Mouse (Mus musculus) cerebellum, adult 2 months (tissue): Measurements from ENCODE around the gene Clpp. TPM values are rescaled to one million over a fixed set of nuclear protein-coding genes. Genes with fewer than 3 reads are reported as not detected.
A peak's percentile ranks its signal among the peaks of the same experiment; 100 is the strongest.

Experiments used
- DNase-seq, 2 experiments: peaks; one replicate each; pipeline ENCODE4 v3.0.0; 2021
- H3K27ac ChIP-seq: fragments of 200-500 bp; 2 replicates; pipeline ENCODE4 v1.5.1; 2012; ENCODE audit warnings: low read length, control low read depth, inconsistent platforms; ENCODE audit not compliant: insufficient read depth
- H3K27me3 ChIP-seq: fragments of 200-500 bp; 2 replicates; pipeline ENCODE4 v1.6.1; 2012; ENCODE audit warnings: inconsistent platforms, mild to moderate bottlenecking, low read length, moderate library complexity; ENCODE audit not compliant: control insufficient read depth, insufficient read depth
- H3K4me1 ChIP-seq: fragments of 200-500 bp; 2 replicates; pipeline ENCODE4 v1.6.1; 2011; ENCODE audit warnings: low read length; ENCODE audit not compliant: control insufficient read depth, insufficient read depth
- H3K4me3 ChIP-seq: fragments of 200-500 bp; replicated peaks from 2 replicates; pipeline ENCODE3; 2011; ENCODE audit warnings: mild to moderate bottlenecking, low read depth, low read length, control low read depth; ENCODE audit not compliant: insufficient read depth
- CTCF ChIP-seq: fragments of 200-500 bp; IDR thresholded peaks from 2 replicates; pipeline ENCODE4 v1.5.1; 2011; ENCODE audit warnings: low read depth, mild to moderate bottlenecking, control low read depth, low read length, moderate library complexity, borderline replicate concordance; ENCODE audit not compliant: insufficient read depth
- POLR2A ChIP-seq: fragments of 200-500 bp; IDR thresholded peaks from 2 replicates; pipeline ENCODE4 v1.6.1; 2011; ENCODE audit warnings: low read length, control low read depth, borderline replicate concordance; ENCODE audit not compliant: insufficient read depth
- whole genome bisulfite sequencing: fragments of 180-500 bp; shearing (Covaris S2); methylation state at CpG from one replicate; pipeline ENCODE4 v1.1.7; 2018; 5-methylcytosine and 5-hydroxymethylcytosine counted together
- polyA plus RNA-seq: library from polyadenylated mRNA; depleted of rRNA; stranded (reverse); fragments of >200 nt; gene quantifications from 2 replicates; pipeline ENCODE4 v1.2.3, GENCODE M21; 2012

The Clpp gene
- polyA plus RNA-seq, 1 experiment = 167 TPM

DNA sequence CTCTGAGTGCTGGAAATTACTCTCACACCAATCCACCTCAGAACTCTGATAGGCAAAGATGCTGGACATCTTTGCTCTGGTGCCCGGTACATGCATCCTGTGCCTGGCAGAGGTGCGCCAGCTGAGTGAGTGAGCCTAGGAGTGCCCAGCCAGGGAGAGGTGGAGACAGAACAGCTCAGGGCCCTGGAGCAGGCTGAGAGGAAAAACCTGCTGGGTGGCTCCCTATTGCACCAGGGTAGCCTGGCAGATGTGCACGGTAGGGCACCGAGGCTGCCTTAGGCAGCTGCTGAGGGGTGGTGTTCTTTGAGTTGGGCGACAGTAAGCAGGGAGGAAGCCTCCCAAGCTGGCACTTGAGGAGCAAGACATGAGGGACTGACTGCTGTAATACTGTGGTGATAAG is 8.1 kb upstream of the Clpp start, which contains the start of gene Acer1:
Acer1 (minus strand) TSS at position 114 of the 400 bp plus-strand sequence.
- Histone ChIP-seq H3K27ac (no peak within 1 kb of the TSS), H3K4me1 (no peaks in the 10 kb centered on the region), H3K4me3 (no peak within 1 kb of the TSS), H3K27me3 (no peaks in the 10 kb centered on the region)
- WGBS = 72% methylated on average over 5 of the region's 5 CpGs
- TF ChIP-seq CTCF (no peak), POLR2A (no peak)
- no peak for DNase-seq

- Histone ChIP-seq H3K27me3 (no peaks in the 10 kb centered on the region), H3K4me1 (no peaks in the 10 kb centered on the region), H3K27ac (no peak overlapping the region), H3K4me3 (no peak overlapping the region)
- DNase-seq = no peak
- 82% methylated on average over 9 of the region's 9 CpGs for WGBS
- TF ChIP-seq POLR2A = no peak
- no peak for TF ChIP-seq CTCF
Measured at GRCm38 (mm10) chr17:56984886-56985285, 5.2 kb upstream of the Clpp start.

DNA sequence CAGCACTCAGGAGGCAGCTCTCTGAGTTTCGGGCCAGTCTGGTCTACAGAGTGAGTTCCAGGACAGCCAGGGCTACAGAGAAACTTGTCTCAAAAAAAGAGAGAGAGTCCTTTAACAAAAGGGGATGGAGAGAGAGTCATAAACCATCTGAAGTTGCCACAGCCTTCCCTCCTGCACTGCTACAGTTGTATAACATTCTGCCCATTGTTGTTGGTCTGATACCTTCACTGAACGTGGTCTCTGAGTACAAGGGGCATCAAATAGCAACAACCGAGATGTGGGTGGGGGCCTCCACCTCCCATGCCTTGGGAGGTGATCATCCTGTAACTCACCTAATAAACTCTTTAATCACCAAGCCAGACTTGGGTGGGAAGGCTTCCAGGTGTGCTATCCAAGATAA is 4.4 kb upstream of the Clpp start:
- no peaks in the 10 kb centered on the region for H3K4me1 ChIP-seq
- 89% methylated on average over 3 of the region's 3 CpGs for WGBS
- H3K27ac ChIP-seq = no peak overlapping the region
- H3K27me3 ChIP-seq = no peaks in the 10 kb centered on the region
- no peak for DNase-seq
- no peak for TF ChIP-seq POLR2A
- TF ChIP-seq CTCF = no peak
- H3K4me3 ChIP-seq = no peak overlapping the region

GRCm38 (mm10) chr17:56986105-56986805 is 3.9 kb upstream of the Clpp start:
- Histone ChIP-seq H3K4me1 (peaks cover 5% of the 10 kb centered on the region; the same call in 1 of the 2 replicates), H3K27me3 (no peaks in the 10 kb centered on the region), H3K4me3 (no peak overlapping the region), H3K27ac (no peak overlapping the region)
- no peak for DNase-seq
- 42% methylated on average over 3 of the region's 3 CpGs for WGBS
- TF ChIP-seq CTCF (no peak), POLR2A (no peak)

- no peak overlapping the region for H3K27ac ChIP-seq
- 80% methylated on average over 7 of the region's 7 CpGs for WGBS
- TF ChIP-seq CTCF (no peak), POLR2A (no peak)
- DNase-seq = no peak
- peaks cover 5% of the 10 kb centered on the region; the same call in 1 of the 2 replicates for H3K4me1 ChIP-seq
- H3K27me3 ChIP-seq = no peaks in the 10 kb centered on the region
- H3K4me3 ChIP-seq = no peak overlapping the region
Measured at GRCm38 (mm10) chr17:56988441-56988840, 1.7 kb upstream of the Clpp start.

- WGBS = 71% methylated on average over 7 of the region's 7 CpGs
- DNase-seq = peak in 1 of 2 experiments; percentile 13
- no peaks in the 10 kb centered on the region for H3K27me3 ChIP-seq
- H3K4me3 ChIP-seq = no peak overlapping the region
- peaks cover 5% of the 10 kb centered on the region; the same call in 1 of the 2 replicates for H3K4me1 ChIP-seq
- H3K27ac ChIP-seq = no peak overlapping the region
- no peak for TF ChIP-seq POLR2A
- TF ChIP-seq CTCF = no peak
Measured at GRCm38 (mm10) chr17:56988921-56989430, 1.1 kb upstream of the Clpp start.

DNA sequence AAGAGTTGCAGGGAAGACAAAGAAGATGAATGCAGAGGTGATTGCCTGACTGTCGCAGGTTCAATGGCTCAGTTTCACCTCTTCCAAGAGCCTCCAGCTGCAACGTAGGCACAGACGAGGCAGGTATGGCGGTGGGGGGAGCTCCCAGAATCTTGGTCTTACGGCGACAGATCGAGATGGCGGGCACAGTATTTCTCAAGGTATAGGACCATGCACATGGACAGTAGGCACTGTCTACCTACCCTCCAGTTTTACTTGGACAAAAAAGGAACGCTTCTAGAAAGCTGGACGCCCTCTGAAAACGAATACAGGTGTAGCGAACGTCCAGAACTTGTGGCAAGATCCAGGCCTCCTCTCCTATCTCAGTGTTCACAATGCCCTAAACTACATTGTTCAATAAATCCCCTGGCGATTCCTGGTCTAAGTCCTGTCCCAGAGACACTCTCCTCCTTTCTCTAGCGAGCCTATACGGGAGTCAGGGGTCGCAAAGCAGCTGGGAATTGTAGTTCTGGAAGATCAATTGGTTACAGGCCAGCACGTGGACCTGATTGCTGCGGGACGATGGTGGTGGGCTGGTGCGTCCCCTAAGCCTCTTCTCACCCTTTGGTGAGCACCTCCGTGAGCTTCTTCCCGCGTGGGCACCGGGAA is 514 bp upstream of the Clpp start:
- peaks cover 5% of the 10 kb centered on the region; the same call in 1 of the 2 replicates for H3K4me1 ChIP-seq
- H3K4me3 ChIP-seq = peak overlapping the region; percentile 88
- WGBS = 1% methylated on average over 25 of the region's 25 CpGs
- DNase-seq = peak in 1 of 2 experiments; percentile 86
- H3K27ac ChIP-seq = peak overlapping the region; percentile 24; the same call in 1 of the 2 replicates
- no peak for TF ChIP-seq CTCF
- 0 out of 2 replicates have a peak, but pooled peaks have one; percentile 41 for TF ChIP-seq POLR2A
- H3K27me3 ChIP-seq = no peaks in the 10 kb centered on the region
